Mouse (Mus musculus): Measurements from ENCODE around the gene Pwp2. TPM values are rescaled to one million over a fixed set of nuclear protein-coding genes. Genes with fewer than 3 reads are reported as not detected.
A peak's percentile ranks its signal among the peaks of the same experiment; 100 is the strongest.

Pwp2 gene
- total and polyA plus RNA-seq, 3 experiments, result 41.2 to 49.9 (median 43.0) TPM

DNA sequence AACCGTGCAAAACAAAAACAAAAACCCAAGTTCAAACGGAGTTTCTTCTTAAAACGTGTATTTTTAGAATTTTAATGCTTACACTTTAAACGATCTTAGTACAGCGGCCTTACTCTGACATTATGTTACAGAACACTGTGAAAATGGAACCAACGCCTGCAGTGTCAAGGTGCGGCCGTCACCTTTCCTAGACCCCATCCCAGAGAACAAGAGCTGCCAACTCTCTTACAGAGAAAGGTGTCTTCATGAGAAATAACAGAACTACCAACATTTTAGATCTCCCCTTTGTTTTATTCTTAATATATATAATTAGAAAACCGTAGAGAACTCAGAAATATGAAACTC, 404 bp upstream of the Pwp2 start:
- Histone ChIP-seq H3K36me3 (replicated peaks in 1 of 2; ENCODE audit: control insufficient read depth in 1 of 2, insufficient read depth in 1 of 2, low read length in 1 of 2) (peaks cover 57 to 72% of the 10 kb centered on the region in 2 experiments), H3K4me2 (ENCODE audit: insufficient read depth, low read depth, poor library complexity, severe bottlenecking) (peak overlapping the region; percentile 75), H3K9me3 (replicated peaks; ENCODE audit: low read length) (no peaks in the 10 kb centered on the region), H3K4me3 (replicated peaks in 1 of 3; ENCODE audit: low read depth in 2 of 3, low read length in 2 of 3, poor library complexity in 1 of 3) (peak overlapping the region; percentile 41 to 76 (median 67)), H3K4me1 (ENCODE audit: control insufficient read depth in 1 of 2, insufficient read depth in 2 of 2) (peaks cover 6 to 11% of the 10 kb centered on the region in 2 experiments; a peak in 3 of 4 replicates), H3K9ac (ENCODE audit: insufficient read depth, low read depth) (peak overlapping the region; percentile 49; the same call in 1 of the 2 replicates), H3K79me2 (replicated peaks; ENCODE audit: control insufficient read depth, extremely low read depth, insufficient read depth, poor library complexity, severe bottlenecking) (peaks cover 10% of the 10 kb centered on the region), H3K27me3 (replicated peaks) (no peaks in the 10 kb centered on the region), H3K27ac (ENCODE audit: insufficient read depth, low read depth) (peak overlapping the region; percentile 49)
- in situ Hi-C loops (cut with MboI; ENCODE audit: low pct_ligation_motif_present, low pct_unique_long_range_greater_than_20kb, low sequenced_read_pairs), result loop anchor here (5.0 to 10.0 kb wide), 2 partner anchors 37 to 189 kb away; no protein-coding TSS in a partner anchor
- TF ChIP-seq PAX5 (IDR thresholded peaks at IDR 0.05; ENCODE audit: low read length) (no peak), CHD1 (IDR thresholded peaks at IDR 0.05; ENCODE audit: low read depth, low read length) (0 out of 2 replicates have a peak, but pooled peaks have one; percentile 81), USF1 (IDR thresholded peaks at IDR 0.05; ENCODE audit: low read depth, low read length) (no peak), MEF2A (IDR thresholded peaks at IDR 0.05; ENCODE audit: borderline replicate concordance, low read depth, low read length) (0 out of 2 replicates have a peak, but pooled peaks have one; percentile 5), TCF12 (IDR thresholded peaks at IDR 0.05; ENCODE audit: low read depth, low read length) (0 out of 2 replicates have a peak, but pooled peaks have one; percentile 4)
- DNase-seq (ENCODE audit: extremely low read depth), result no peak
- dilution Hi-C loops (cut with MboI; ENCODE audit: extremely low pct_ligation_motif_present, extremely low pct_unique_long_range_greater_than_20kb, low sequenced_read_pairs), result no loop called here

DNA sequence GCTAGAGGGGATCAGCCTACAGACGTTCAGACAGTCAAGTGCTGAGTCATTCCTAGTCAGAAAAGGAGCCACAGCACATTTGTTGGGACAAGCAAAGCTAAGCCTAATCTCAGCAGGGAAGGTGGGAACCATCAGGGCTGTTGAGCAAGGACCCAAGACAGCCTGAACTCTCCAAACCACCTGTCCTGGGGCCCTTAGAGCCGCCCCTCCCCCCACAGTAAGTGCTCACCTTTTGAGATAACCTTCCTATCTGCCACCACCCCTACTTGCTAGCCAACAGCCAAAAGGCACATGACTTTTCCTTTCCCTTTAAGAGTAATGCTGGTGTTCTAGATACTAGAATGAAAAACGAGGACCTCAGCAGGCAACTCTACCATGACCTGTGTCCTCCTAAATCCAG, 1.4 kb downstream of the Pwp2 start:
- Histone ChIP-seq H3K27me3 (replicated peaks) (no peaks in the 10 kb centered on the region), H3K27ac (ENCODE audit: insufficient read depth, low read depth) (no peak overlapping the region), H3K4me2 (ENCODE audit: insufficient read depth, low read depth, poor library complexity, severe bottlenecking) (peak overlapping the region; percentile 81; the same call in 1 of the 2 replicates), H3K9ac (ENCODE audit: insufficient read depth, low read depth) (no peak overlapping the region), H3K36me3 (replicated peaks in 1 of 2; ENCODE audit: control insufficient read depth in 1 of 2, insufficient read depth in 1 of 2, low read length in 1 of 2) (peaks cover 57 to 72% of the 10 kb centered on the region in 2 experiments), H3K79me2 (replicated peaks; ENCODE audit: control insufficient read depth, extremely low read depth, insufficient read depth, poor library complexity, severe bottlenecking) (peaks cover 10% of the 10 kb centered on the region), H3K9me3 (replicated peaks; ENCODE audit: low read length) (no peaks in the 10 kb centered on the region), H3K4me3 (replicated peaks in 1 of 3; ENCODE audit: low read depth in 2 of 3, low read length in 2 of 3, poor library complexity in 1 of 3) (peak overlapping the region in 2 of 3 experiments; percentile 67 to 92), H3K4me1 (ENCODE audit: control insufficient read depth in 1 of 2, insufficient read depth in 2 of 2) (peaks cover 6 to 11% of the 10 kb centered on the region in 2 experiments; a peak in 3 of 4 replicates)
- dilution Hi-C loops (cut with MboI; ENCODE audit: extremely low pct_ligation_motif_present, extremely low pct_unique_long_range_greater_than_20kb, low sequenced_read_pairs) (no loop called here), in situ Hi-C loops (cut with MboI; ENCODE audit: low pct_ligation_motif_present, low pct_unique_long_range_greater_than_20kb, low sequenced_read_pairs) (loop anchor here (10.0 kb wide), 1 partner anchor 191 kb away; no protein-coding TSS in a partner anchor)
- TF ChIP-seq PAX5 (IDR thresholded peaks at IDR 0.05; ENCODE audit: low read length) (no peak), MAFK (IDR thresholded peaks at IDR 0.05; ENCODE audit: insufficient replicate concordance, low read length) (no peak), MEF2A (IDR thresholded peaks at IDR 0.05; ENCODE audit: borderline replicate concordance, low read depth, low read length) (no peak), ELF1 (IDR thresholded peaks at IDR 0.05; ENCODE audit: low read depth, low read length) (no peak), KAT2A (IDR thresholded peaks at IDR 0.05; ENCODE audit: insufficient replicate concordance, low read length) (no peak)
- no peak for DNase-seq (ENCODE audit: extremely low read depth)

DNA sequence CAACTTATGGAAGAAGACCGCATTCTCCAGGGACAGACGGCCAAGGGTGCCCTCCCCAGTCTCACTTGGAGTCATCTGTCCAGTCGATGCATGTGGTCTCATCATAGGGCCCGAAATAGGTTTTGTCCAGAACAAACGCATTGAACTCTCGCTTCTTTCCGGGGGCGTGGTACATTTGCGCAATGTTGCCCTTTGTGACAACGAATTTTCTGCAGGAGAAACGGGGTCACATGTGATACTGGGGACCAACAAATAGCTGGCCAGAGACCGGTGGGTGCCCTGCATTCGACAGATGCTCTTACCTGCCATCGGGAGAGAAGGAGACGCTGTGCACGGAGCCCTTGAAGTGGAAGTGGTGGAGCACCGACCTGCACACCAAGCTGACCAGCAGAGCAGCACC, 2.6 kb downstream of the Pwp2 start:
- Histone ChIP-seq H3K9me3 (replicated peaks; ENCODE audit: low read length) (no peaks in the 10 kb centered on the region), H3K27me3 (replicated peaks) (no peaks in the 10 kb centered on the region), H3K4me3 (replicated peaks in 1 of 3; ENCODE audit: low read depth in 2 of 3, low read length in 2 of 3, poor library complexity in 1 of 3) (no peak overlapping the region), H3K79me2 (replicated peaks; ENCODE audit: control insufficient read depth, extremely low read depth, insufficient read depth, poor library complexity, severe bottlenecking) (peaks cover 10% of the 10 kb centered on the region), H3K4me1 (ENCODE audit: control insufficient read depth in 1 of 2, insufficient read depth in 2 of 2) (peaks cover 6 to 11% of the 10 kb centered on the region in 2 experiments; a peak in 3 of 4 replicates), H3K4me2 (ENCODE audit: insufficient read depth, low read depth, poor library complexity, severe bottlenecking) (no peak overlapping the region), H3K36me3 (replicated peaks in 1 of 2; ENCODE audit: control insufficient read depth in 1 of 2, insufficient read depth in 1 of 2, low read length in 1 of 2) (peaks cover 58 to 72% of the 10 kb centered on the region in 2 experiments), H3K9ac (ENCODE audit: insufficient read depth, low read depth) (no peak overlapping the region), H3K27ac (ENCODE audit: insufficient read depth, low read depth) (no peak overlapping the region)
- no peak for TF ChIP-seq ZC3H11A (IDR thresholded peaks at IDR 0.05; ENCODE audit: low read depth, low read length)
- TF ChIP-seq SIN3A (IDR thresholded peaks at IDR 0.05; ENCODE audit: low read length), result no peak
- TF ChIP-seq MYC (IDR thresholded peaks at IDR 0.05; ENCODE audit: low read depth, low read length), result no peak
- TF ChIP-seq SMC3 (IDR thresholded peaks at IDR 0.05; ENCODE audit: low read depth, low read length), result no peak
- TF ChIP-seq ELF1 (IDR thresholded peaks at IDR 0.05; ENCODE audit: low read depth, low read length), result no peak
- no peak for TF ChIP-seq E2F4 (IDR thresholded peaks at IDR 0.05; ENCODE audit: insufficient replicate concordance, low read depth, low read length)
- TF ChIP-seq MAFK (IDR thresholded peaks at IDR 0.05; ENCODE audit: insufficient replicate concordance, low read length), result no peak
- no peak for TF ChIP-seq RCOR1 (conservative IDR thresholded peaks at IDR 0.05; ENCODE audit: low read depth, low read length)
- TF ChIP-seq NRF1 (IDR thresholded peaks at IDR 0.05; ENCODE audit: low read depth, low read length), result no peak
- TF ChIP-seq ETS1 (conservative IDR thresholded peaks at IDR 0.05; ENCODE audit: low read depth, low read length), result no peak
- TF ChIP-seq MXI1 (IDR thresholded peaks at IDR 0.05; ENCODE audit: low read depth, low read length), result no peak
- no peak for TF ChIP-seq IRF4 (IDR thresholded peaks at IDR 0.05; ENCODE audit: low read depth, low read length)
- TF ChIP-seq GABPA (IDR thresholded peaks at IDR 0.05; ENCODE audit: insufficient replicate concordance, low read depth, low read length), result no peak
- TF ChIP-seq MAZ (IDR thresholded peaks at IDR 0.05; ENCODE audit: low read depth, low read length), result no peak
- TF ChIP-seq TBP (conservative IDR thresholded peaks at IDR 0.05; ENCODE audit: low read depth, low read length), result no peak
- TF ChIP-seq USF2 (conservative IDR thresholded peaks at IDR 0.05; ENCODE audit: low read depth, low read length), result no peak
- TF ChIP-seq MEF2A (IDR thresholded peaks at IDR 0.05; ENCODE audit: borderline replicate concordance, low read depth, low read length), result no peak
- no peak for TF ChIP-seq MAX (IDR thresholded peaks at IDR 0.05; ENCODE audit: low read length)
- no peak for DNase-seq (ENCODE audit: extremely low read depth)
- in situ Hi-C loops (cut with MboI; ENCODE audit: low pct_ligation_motif_present, low pct_unique_long_range_greater_than_20kb, low sequenced_read_pairs), result loop anchor here (10.0 kb wide), 1 partner anchor 192 kb away; no protein-coding TSS in a partner anchor
- dilution Hi-C loops (cut with MboI; ENCODE audit: extremely low pct_ligation_motif_present, extremely low pct_unique_long_range_greater_than_20kb, low sequenced_read_pairs), result no loop called here
